Mouse (Mus musculus) lung, postnatal 25 days (tissue): ENCODE measurements around the gene Olfr1137.

Experiments used
- DNase-seq: peaks from one replicate; pipeline ENCODE4 v3.0.0; 2022; ENCODE audit warnings: low spot score

The Olfr1137 gene

GRCm38 (mm10) chr2:87713079-87713478 is at the start of gene Olfr1137:
Olfr1137 (minus strand) TSS chr2:87713179.
- DNase-seq, result no peak

- no peak for DNase-seq
Measured at GRCm38 (mm10) chr2:87753891-87754290, 40.9 kb upstream of the Olfr1137 start, which contains the start of gene Olfr1141. Olfr1141 (minus strand) TSS chr2:87753991.

- no peak for DNase-seq
Measured at GRCm38 (mm10) chr2:87743452-87743851, 30.5 kb upstream of the Olfr1137 start, which contains the start of gene Olfr1140. Olfr1140 (plus strand) TSS chr2:87743752.

GRCm38 (mm10) chr2:87739878-87740277 is 26.9 kb upstream of the Olfr1137 start, which contains the start of gene Olfr1138:
Olfr1138 (minus strand) TSS chr2:87739978.
- DNase-seq, result no peak

GRCm38 (mm10) chr2:87693847-87694246 is 19.1 kb downstream of the Olfr1137 start, which contains the start of gene Olfr1136:
Olfr1136 (minus strand) TSS chr2:87693947.
- DNase-seq, result no peak

GRCm38 (mm10) chr2:87673564-87673963 is 39.4 kb downstream of the Olfr1137 start, which contains the start of gene Olfr1135:
Olfr1135 (minus strand) TSS chr2:87673664.
- DNase-seq, result no peak
